Mouse (Mus musculus) brain, embryonic 14.5 days (tissue): ENCODE results near the gene Gm2431.
"Not testable (repeated sequence)": the region's sequence is repeated elsewhere in the genome, so short reads cannot be mapped to it uniquely, and the experiment has no call there.

ENCODE experiments used
- CTCF ChIP-seq: fragments of 200-500 bp; IDR thresholded peaks from 2 replicates; pipeline ENCODE4 v1.5.1; 2012; ENCODE audit warnings: inconsistent platforms, mild to moderate bottlenecking, moderate library complexity, borderline replicate concordance; ENCODE audit not compliant: insufficient read depth, insufficient read length; ENCODE audit errors: extremely low read depth
- POLR2A ChIP-seq: fragments of 200-500 bp; IDR thresholded peaks from 2 replicates; pipeline ENCODE4 v1.6.1; 2012; ENCODE audit warnings: mild to moderate bottlenecking, inconsistent platforms, borderline replicate concordance; ENCODE audit not compliant: poor library complexity, insufficient read depth, insufficient read length, severe bottlenecking; ENCODE audit errors: extremely low read depth

- not testable (repeated sequence) for TF ChIP-seq CTCF, POLR2A
Observed at GRCm38 (mm10) chr7:142282847-142283246, 24.7 kb upstream of the Gm2431 start.
